Mouse (Mus musculus) embryo, embryonic 11.5 days (tissue): ENCODE measurements around the gene Triobp.

Source experiments
- DNase-seq: peaks from one replicate; pipeline ENCODE4 v3.0.0-alpha.2; 2012; ENCODE audit warnings: low read depth, low spot score

Triobp gene

GRCm38 (mm10) chr15:78926021-78926919 is 21.3 kb upstream of the Triobp start, which contains the start of gene Lgals1:
TSS of gene Lgals1 (plus strand) at chr15:78926725.
- DNase-seq: peak; percentile 78

- DNase-seq: no peak
Observed at GRCm38 (mm10) chr15:78927021-78927787, 20.3 kb upstream of the Triobp start.

- no peak for DNase-seq
Observed at GRCm38 (mm10) chr15:78927788-78928457, 19.6 kb upstream of the Triobp start.

GRCm38 (mm10) chr15:78928539-78928938 is 19.0 kb upstream of the Triobp start:
- DNase-seq: no peak

DNA sequence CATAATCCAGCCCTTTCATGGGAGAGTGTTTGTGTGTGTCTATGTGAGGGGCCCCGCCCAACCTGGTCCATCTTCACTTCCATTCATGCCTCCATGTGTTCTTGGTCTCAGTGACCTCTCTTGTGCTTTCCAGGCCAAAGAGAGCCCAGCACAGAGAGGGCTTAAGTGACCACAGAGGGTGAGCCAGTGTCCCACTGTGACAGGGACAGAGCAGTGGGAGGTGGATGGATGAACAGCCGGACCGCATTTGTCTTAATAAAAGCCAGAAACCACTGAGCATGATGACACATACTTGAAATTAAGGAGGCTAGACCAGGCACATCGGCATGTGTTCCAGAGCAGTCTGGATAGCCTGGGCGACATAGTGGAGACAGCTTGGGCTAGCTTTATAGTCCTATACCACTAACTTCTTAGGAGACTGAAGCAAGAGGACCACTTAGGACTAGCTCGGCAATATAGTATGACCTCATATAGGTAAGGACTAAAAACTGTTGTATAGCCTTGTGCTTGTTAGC is 17.3 kb upstream of the Triobp start:
- DNase-seq: no peak

DNA sequence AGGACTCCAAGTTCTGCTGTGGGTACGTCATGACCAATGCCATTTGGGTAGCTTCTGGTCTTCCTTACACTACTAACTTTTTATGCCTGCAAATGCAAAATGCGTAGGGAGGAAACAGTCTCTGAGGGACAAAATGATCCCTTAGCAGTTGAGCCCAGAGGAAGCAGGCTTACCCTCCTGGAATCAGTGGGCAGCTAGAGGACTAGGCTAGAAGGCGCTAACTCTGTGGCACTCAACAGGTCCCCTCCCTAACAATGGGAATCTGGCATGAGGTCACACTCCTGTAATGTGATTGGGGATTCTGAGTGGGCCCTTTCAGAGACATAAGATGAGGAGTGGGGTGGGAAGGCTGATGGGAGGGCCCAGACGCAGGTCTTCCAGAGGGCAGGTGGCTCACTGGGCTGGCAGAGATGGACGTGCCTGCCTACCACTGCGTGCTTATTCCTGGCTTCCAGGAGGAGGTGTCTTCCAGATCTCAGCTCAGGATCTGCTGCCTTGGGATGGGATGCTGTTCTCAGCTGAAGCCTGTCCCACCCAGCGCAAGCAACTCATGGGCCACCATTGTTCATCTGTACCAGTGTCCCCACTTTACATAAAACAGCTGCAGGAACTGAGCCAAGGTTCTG is 16.6 kb upstream of the Triobp start:
- DNase-seq: no peak

- no peak for DNase-seq
Observed at GRCm38 (mm10) chr15:78931577-78931976, 15.9 kb upstream of the Triobp start.

- peak; percentile 83 for DNase-seq
Observed at GRCm38 (mm10) chr15:78934784-78935320, 12.7 kb upstream of the Triobp start, which contains the start of gene Nol12. TSS of gene Nol12 (plus strand) at chr15:78934933.

GRCm38 (mm10) chr15:78936403-78936802 is 11.1 kb upstream of the Triobp start:
- no peak for DNase-seq

DNA sequence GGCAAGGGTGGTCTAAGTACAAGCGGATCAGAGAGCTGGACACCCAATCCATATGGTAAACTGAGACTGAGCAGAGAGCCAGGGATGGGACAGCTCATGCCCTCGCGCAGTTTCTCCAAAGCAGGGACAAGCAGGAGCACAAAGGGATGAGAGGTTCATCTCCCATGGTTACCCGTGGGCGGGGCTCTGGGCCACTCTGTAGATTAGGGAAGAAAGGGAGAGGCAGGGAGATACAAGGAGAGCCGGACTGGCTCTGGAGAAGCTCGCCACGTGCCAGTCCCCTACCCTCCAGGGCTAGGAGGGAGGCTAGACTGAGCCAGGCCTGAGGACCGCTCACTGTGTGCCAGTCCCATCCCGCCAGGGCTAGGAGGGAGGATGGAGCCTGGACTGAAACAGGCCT is 10.2 kb upstream of the Triobp start:
- no peak for DNase-seq

- no peak for DNase-seq
Observed at GRCm38 (mm10) chr15:78937963-78938362, 9.6 kb upstream of the Triobp start.

- DNase-seq: no peak
Observed at GRCm38 (mm10) chr15:78940325-78940724, 7.2 kb upstream of the Triobp start.

DNA sequence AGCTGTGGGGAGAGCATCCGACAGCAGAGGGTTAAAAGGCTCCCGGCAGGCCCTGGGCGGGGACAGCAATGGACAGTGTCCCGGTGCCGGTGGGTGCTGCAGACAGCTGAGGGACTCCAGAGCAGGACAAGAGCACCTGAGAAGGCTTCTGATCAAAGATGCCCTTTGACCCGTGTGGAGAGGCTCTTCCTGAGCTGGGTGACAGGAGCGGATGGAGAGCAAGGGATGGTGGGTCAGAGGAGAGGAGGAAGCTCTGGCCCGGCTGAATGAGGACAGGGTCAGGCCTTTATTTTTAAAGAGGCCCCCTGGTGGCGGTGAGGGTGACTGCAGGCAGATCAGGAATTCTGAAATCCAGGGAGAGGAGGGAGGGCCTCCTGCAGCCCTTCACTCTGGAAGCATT is 4.9 kb upstream of the Triobp start:
- peak; percentile 63 for DNase-seq

GRCm38 (mm10) chr15:78946232-78946631 is 1.3 kb upstream of the Triobp start:
- DNase-seq: no peak

DNA sequence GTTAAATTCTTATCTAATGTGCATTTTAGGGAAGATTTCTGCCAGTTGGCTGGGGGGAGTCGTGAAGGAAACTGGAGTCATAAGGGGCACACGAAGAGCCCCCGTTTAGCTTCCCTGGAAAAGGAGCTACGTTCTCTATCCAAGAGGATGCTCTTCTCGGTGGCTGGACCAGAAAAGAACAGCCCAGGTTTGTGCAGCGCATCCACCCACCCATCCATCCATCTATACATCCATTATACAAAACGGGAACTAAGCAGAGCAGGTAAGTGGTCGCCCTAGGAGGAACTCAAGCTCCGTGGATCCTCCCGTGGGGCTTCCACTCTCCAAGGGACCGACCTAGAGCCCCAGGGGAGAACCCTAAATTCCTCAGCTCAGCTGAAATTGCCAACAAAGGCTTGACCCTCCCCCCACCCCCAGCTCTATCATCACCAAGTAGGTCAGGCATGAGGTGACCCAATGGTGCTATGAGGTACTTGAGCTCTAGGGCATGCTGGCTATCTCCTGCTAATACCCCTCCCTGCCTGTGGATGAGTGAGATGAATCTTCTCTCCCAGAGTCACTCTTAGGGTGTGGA is 715 bp downstream of the Triobp start:
- no peak for DNase-seq

DNA sequence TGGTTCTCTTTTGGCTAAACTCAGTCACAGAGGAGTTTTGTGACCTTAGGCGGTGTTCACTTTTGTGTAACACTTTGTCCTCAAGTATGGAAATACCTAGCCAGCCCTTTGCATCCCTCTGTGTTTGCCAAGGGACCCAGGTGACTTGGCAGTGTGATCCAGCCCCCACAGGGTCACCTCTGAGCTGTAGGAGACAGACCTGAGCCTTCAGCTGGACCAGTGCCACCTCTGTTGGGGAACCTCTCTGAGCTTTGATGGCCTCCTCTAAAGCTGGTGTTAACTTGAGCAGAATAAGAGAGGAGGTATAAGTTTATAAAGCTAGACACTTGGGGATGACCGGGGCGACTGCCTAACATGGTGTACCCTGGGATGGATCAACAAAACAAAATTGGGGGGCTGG is 1.4 kb downstream of the Triobp start:
- DNase-seq: no peak

DNA sequence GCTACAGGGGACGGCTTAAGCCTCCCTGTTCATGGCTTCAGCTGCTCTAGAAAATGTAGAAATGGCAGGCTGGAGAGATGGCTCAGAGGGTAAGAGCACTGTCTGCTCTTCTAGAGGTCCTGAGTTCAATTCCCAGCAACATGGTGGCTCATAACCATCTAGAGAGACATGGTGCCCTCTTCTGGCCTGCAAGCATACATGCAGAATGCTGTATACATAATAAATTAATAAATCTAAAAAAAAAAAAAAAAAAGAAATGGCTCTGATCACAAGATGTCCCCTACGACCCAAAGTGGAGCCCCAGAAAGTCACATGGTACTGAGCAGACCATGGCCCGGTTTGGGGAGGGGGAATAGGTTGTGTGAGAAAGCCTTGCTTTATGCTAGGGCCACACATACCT is 8.1 kb downstream of the Triobp start:
- no peak for DNase-seq

GRCm38 (mm10) chr15:78956351-78956750 is 8.8 kb downstream of the Triobp start:
- no peak for DNase-seq

DNA sequence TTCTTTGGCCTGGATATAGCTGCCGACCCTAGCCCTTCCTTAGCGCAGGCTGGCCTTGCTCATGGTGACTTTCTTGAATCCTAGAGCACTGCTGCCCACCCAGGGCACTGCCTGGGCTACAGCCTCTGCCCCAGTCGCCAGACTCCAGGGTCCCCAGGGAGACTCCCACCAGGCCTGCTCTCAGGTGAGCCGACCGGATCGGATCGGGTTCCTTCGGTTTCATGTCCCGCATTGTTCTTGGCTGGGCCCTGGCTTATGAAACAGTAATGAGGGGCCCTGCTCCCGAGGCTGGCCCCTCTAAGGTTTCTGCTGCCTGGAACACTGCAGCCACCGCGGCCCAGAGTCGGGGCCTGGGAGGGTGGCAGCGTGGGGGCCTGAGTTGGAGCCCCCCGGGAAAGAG is 9.5 kb downstream of the Triobp start:
- DNase-seq: no peak

- no peak for DNase-seq
Observed at GRCm38 (mm10) chr15:78959537-78959936, 12.0 kb downstream of the Triobp start.

DNA sequence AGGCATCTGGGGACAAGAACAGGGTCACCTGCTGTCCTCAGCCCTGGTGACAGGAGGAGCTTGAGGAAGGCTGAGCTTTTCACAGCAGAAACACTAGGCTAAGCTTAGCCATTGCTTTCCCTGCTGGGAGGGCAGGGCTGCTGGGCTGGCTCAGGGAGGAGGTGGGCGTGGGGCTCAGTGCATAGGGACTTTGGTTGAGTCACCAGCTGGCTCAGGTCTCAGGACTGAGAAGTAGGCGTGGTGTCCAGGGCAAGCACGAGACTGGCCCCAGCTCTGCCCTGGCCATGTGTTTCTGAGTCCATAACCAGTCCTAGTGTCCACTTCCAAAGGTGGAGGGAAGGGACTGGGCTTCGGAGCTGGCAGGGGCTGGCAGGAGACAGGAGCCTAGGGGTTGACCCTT is 12.6 kb downstream of the Triobp start:
- DNase-seq: no peak
